Mouse (Mus musculus): Measurements from ENCODE around the gene Anapc13. TPM values are rescaled to one million over a fixed set of nuclear protein-coding genes. Genes with fewer than 3 reads are reported as not detected.

Anapc13 gene
- total RNA-seq, 2 experiments from 2014 or later, result 5.6 to 42.3 TPM

DNA sequence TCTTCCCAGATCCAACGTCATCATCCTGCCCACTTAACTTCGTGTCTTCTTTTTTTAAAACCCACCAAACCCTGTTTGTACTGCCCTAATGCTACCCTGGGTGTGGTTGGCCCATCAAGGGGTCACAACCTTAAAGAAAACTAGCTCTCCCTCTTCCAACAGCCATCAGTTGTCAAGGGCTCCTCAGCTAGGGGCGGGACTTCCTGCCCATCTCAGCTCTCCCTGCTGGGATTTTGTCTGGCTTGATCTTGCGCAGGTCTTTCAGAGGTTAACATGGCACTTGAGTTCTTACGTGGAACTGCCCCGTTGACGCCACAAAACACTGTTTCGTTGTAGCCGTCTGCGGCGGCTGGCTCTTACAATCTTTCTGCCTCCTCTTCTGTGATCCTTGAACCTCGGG, 42.8 kb downstream of the Anapc13 start:
- no peak for ATAC-seq (replicated peaks; ENCODE audit: low FRiP score, poor library complexity, severe bottlenecking)

DNA sequence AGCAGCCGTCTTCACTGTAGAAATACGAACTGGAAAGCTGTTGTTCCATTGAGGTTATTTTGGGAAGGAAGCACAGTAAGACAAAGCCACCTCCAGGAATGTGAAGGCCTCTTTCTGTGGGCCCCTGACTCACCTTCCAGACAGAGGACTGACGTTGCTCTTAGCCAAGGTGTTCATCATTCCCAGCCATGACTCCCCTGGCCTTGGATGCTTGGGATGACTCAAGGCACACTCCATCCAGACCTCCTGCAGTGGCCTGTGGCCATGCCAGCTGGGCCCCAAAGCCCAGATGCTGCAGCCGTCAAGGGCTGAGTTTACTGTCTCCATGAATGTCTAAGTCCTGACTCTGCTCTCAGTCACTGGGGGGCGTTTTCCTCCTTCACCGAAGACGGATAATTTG, 47.3 kb downstream of the Anapc13 start:
- no peak for ATAC-seq (replicated peaks; ENCODE audit: low FRiP score, poor library complexity, severe bottlenecking)

DNA sequence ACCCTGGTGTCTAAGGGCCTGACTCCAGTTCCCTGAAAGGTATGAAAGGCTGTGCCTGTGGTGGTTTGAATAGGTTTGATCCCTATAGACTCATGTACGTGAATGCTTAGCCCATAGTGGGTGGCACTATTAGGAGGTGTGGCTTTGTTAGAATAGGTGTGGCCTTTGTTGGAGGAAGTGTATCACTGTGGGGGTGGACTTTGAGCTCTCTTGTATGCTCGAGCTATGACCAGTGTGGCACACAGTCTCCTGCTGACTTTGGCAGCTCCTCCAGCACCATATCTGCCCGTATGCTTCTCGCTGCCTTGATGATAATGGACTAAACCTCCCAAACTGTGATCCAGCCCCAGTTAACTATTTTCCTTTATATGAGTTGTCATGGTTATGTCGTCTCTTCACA, 49.8 kb downstream of the Anapc13 start:
- ATAC-seq (replicated peaks; ENCODE audit: low FRiP score, poor library complexity, severe bottlenecking), result no peak

DNA sequence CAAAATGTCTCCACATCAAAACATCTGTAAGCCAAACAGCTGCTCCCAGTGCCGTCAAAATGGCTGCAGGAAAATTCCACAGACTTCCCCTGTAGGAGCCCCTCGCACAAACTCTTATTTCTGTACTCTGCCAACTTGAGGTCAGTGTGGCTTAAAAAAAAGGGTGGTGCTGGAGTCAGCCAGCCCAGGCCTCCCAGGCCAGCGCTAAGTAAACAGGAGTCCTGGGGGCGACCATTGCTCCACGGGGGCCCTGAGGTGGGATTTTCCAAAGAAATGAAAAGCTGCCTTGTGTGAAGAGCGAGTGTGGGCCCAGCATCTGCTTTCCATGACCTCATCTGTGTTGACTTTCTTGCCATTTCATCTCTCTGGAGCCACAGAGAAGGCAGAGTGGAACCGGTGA, 55.4 kb downstream of the Anapc13 start:
- ATAC-seq (replicated peaks; ENCODE audit: low FRiP score, poor library complexity, severe bottlenecking), result no peak

Other genes with a start within 250 kb of the Anapc13 start
- not detected in 2 replicates for gene Ky, start 120.5 kb upstream of the Anapc13 start, total RNA-seq (2015; ENCODE audit: low replicate concordance)
- not detected in 2 replicates for gene Ky, start 120.5 kb upstream of the Anapc13 start, total RNA-seq (2017; ENCODE audit: low replicate concordance)
- 4.6 and 10.4 TPM in 2 replicates for gene Cep63, start 238 bp downstream of the Anapc13 start, total RNA-seq (2015; ENCODE audit: low replicate concordance)
- gene Cep63, start 238 bp downstream of the Anapc13 start, total RNA-seq (2017; ENCODE audit: low replicate concordance), result 9.9 and 13.9 TPM in 2 replicates
- 0.19 and 0.63 TPM in 2 replicates for gene Amotl2, start 90.4 kb downstream of the Anapc13 start, total RNA-seq (2015; ENCODE audit: low replicate concordance)
- 2.5 and 3.7 TPM in 2 replicates for gene Amotl2, start 90.4 kb downstream of the Anapc13 start, total RNA-seq (2017; ENCODE audit: low replicate concordance)
- 0.42 and 1.3 TPM in 2 replicates for gene Ryk, start 208.6 kb downstream of the Anapc13 start, total RNA-seq (2015; ENCODE audit: low replicate concordance)
- gene Ryk, start 208.6 kb downstream of the Anapc13 start, total RNA-seq (2017; ENCODE audit: low replicate concordance), result 0.68 and 2.1 TPM in 2 replicates